Mouse (Mus musculus) midbrain, embryonic 15.5 days (tissue): ENCODE measurements around the gene Pllp. TPM values are rescaled to one million over a fixed set of nuclear protein-coding genes. Genes with fewer than 3 reads are reported as not detected.

Experiments
- ATAC-seq: fragments of 200-750 bp; cut with Nextera tagmentation; replicated peaks from 2 replicates; pipeline ENCODE4 v1.8.0; 2017; ENCODE audit warnings: moderate TSS enrichment
- H3K27ac ChIP-seq: fragments of 300-500 bp; sonication (generic); 2 replicates; pipeline ENCODE4 v1.5.1; 2015; ENCODE audit warnings: mild to moderate bottlenecking, inconsistent platforms
- H3K27me3 ChIP-seq: fragments of 300-500 bp; sonication (generic); replicated peaks from 2 replicates; pipeline ENCODE4 v1.6.1; 2015; ENCODE audit warnings: inconsistent platforms
- H3K36me3 ChIP-seq: fragments of 300-500 bp; sonication (generic); replicated peaks from 2 replicates; pipeline ENCODE4 v1.6.1; 2015; ENCODE audit warnings: inconsistent platforms
- H3K4me1 ChIP-seq: fragments of 300-500 bp; sonication (generic); 2 replicates; pipeline ENCODE4 v1.6.1; 2015; ENCODE audit warnings: inconsistent platforms
- H3K4me2 ChIP-seq: fragments of 300-500 bp; sonication (generic); 2 replicates; pipeline ENCODE4 v1.6.1; 2015; ENCODE audit warnings: inconsistent platforms, mild to moderate bottlenecking, moderate library complexity
- H3K4me3 ChIP-seq: fragments of 300-500 bp; sonication (generic); 2 replicates; pipeline ENCODE4 v1.5.1; 2015; ENCODE audit warnings: mild to moderate bottlenecking, inconsistent platforms
- H3K9ac ChIP-seq: fragments of 300-500 bp; sonication (generic); 2 replicates; pipeline ENCODE4 v1.6.1; 2015; ENCODE audit warnings: mild to moderate bottlenecking, inconsistent platforms
- H3K9me3 ChIP-seq: fragments of 300-500 bp; sonication (generic); 2 replicates; pipeline ENCODE4 v1.6.1; 2016; ENCODE audit warnings: inconsistent platforms
- WGBS: fragments of 180-500 bp; shearing (Covaris S2); methylation state at CpG from one replicate; pipeline ENCODE4 v1.1.7; 2015; ENCODE audit warnings: mixed read lengths; 5-methylcytosine and 5-hydroxymethylcytosine counted together
- polyA plus RNA-seq: library from polyadenylated mRNA; unstranded; fragments of >200 nt; fragmentation: Nextera tagmentation; extraction: Ambion mirVana; gene quantifications from 2 replicates; pipeline ENCODE4 v1.2.1, GENCODE M21; 2015

Gene Pllp
- polyA plus RNA-seq, 1 experiment from 2014 or later: 1.5 TPM

DNA sequence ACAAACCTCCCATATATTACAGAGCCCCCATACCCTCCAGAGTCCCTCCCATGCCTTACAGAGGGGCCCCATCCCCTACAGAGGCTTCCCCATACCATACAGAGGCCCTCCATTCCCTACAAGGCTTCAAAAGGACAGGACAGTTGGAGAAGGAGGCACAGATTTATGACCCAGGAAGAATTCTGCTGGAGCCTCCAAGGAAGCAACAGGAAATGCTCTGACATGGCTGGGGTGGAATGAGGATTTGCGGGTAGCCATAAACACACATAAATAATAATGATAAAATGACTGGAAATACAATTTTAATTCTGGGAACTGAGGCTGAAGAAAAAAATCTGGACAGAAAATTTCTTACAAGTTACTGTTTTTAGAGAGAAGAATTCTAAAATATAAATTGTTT lies 20.8 kb upstream of the Pllp start:
- H3K27ac ChIP-seq: no peak overlapping the region
- H3K4me3 ChIP-seq: no peak overlapping the region
- 96% methylated on average over 1 of the region's 1 CpGs for WGBS
- no peak overlapping the region for H3K4me2 ChIP-seq
- no peaks in the 10 kb centered on the region for H3K9me3 ChIP-seq
- H3K36me3 ChIP-seq: no peaks in the 10 kb centered on the region
- no peak overlapping the region for H3K9ac ChIP-seq
- no peak for ATAC-seq
- H3K27me3 ChIP-seq: no peaks in the 10 kb centered on the region
- no peaks in the 10 kb centered on the region for H3K4me1 ChIP-seq

DNA sequence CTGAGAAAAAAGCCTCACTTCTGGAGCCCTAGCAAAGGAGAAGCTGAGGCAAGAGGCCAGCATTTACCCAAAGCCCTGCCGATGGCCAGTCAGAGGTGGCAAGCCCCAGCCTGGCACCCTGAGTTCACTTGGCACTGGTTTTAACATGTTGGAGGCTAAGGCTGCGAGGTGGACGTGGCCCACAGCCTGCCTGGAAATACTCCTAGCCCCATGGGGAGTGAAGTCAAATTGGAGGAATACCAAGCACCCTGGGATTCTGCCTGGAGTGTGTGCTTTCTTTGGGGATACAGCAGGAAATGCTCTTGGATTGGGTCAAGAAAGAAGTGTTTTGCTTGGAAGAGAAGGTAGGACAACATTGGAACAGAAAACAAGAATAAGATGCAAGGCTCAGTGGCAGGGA lies 19.8 kb upstream of the Pllp start:
- H3K27ac ChIP-seq: no peak overlapping the region
- 87% methylated on average over 3 of the region's 3 CpGs for WGBS
- no peak overlapping the region for H3K4me3 ChIP-seq
- no peaks in the 10 kb centered on the region for H3K36me3 ChIP-seq
- H3K4me2 ChIP-seq: no peak overlapping the region
- no peaks in the 10 kb centered on the region for H3K4me1 ChIP-seq
- no peaks in the 10 kb centered on the region for H3K9me3 ChIP-seq
- ATAC-seq: no peak
- no peak overlapping the region for H3K9ac ChIP-seq
- H3K27me3 ChIP-seq: no peaks in the 10 kb centered on the region

DNA sequence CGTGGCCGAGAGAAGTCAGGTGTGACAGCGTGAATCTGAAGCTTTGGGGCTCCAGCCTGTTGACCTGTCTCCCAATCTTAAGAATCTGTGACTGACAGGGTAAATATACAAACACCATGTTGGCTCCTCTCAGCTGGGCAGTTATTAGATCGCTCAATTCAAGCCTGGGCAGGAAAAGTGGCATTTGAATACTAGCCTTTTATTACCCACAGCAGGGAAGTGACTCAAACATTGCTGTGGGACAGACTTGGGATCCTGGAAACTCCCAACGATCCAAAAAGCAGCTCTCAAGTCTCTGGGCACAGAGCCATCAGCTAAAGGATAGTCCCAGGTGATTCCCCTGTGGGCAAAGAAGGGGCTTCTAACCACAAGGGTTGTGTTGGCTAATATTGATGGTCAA lies 18.5 kb upstream of the Pllp start:
- WGBS: 38% methylated on average over 5 of the region's 5 CpGs
- Histone ChIP-seq H3K9me3 (no peaks in the 10 kb centered on the region), H3K4me3 (no peak overlapping the region), H3K4me2 (no peak overlapping the region), H3K36me3 (no peaks in the 10 kb centered on the region), H3K9ac (no peak overlapping the region), H3K4me1 (no peaks in the 10 kb centered on the region), H3K27me3 (no peaks in the 10 kb centered on the region), H3K27ac (no peak overlapping the region)
- no peak for ATAC-seq

DNA sequence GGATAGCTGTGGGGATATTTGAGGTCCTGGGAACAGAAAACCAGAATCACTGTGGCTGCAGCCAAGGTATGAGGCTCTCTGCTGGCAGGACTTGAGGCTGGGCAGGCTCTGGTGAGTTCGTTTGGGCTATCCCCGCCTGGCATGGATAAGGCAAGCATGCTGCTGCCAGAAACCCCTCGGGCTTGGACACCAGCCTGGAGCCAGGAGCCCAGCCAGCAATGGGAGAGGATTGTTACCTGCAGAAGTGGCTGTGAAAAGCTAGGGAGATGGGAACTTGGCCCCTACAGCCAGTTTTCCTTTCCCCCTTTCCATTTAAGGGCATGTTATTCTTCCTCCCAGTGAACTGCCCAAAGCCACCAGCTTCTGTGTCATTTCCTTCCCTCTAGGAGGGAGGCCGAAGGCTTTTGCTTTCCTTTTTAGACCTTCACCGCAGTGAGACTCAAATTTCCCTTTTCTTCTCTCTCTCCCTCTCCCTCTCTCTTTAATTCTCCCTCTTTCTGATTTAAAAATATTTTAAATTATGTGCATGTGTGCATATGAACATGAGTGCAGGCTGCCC lies 15.2 kb upstream of the Pllp start:
- no peak for ATAC-seq
- no peak overlapping the region for H3K9ac ChIP-seq

DNA sequence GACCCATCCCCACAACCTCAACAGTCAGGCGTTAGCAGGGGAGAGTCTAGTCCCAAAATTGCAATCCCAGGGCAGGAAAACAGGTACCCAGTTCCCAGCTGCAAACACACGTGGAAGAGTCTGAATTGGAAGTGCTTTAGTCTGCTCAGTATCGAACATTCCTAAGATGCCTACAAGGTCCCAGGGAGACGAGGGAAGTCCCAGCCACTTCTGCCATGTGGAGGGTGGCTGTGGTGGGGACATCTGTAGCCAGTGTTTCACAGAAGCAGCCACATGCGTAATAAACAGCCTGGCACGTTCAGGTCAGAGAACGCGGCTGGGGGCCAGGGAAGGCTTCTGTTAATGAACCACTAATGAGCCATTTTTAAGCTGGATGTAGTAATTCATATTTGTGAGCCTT lies 14.3 kb upstream of the Pllp start:
- H3K9me3 ChIP-seq: no peaks in the 10 kb centered on the region
- no peaks in the 10 kb centered on the region for H3K27me3 ChIP-seq
- H3K4me3 ChIP-seq: no peak overlapping the region
- WGBS: 56% methylated on average over 8 of the region's 8 CpGs
- no peaks in the 10 kb centered on the region for H3K36me3 ChIP-seq
- no peak overlapping the region for H3K27ac ChIP-seq
- no peak overlapping the region for H3K9ac ChIP-seq
- H3K4me2 ChIP-seq: no peak overlapping the region
- H3K4me1 ChIP-seq: 0 out of 2 replicates have a peak, but pooled peaks cover 3% of the 10 kb centered on the region
- no peak for ATAC-seq

More for the DNA sequence above, 15.2 kb upstream of the Pllp start:
- no peak overlapping the region for H3K27ac ChIP-seq
- 63% methylated on average over 5 of the region's 5 CpGs for WGBS
- H3K9me3 ChIP-seq: no peaks in the 10 kb centered on the region
- no peak overlapping the region for H3K4me3 ChIP-seq
- H3K4me2 ChIP-seq: no peak overlapping the region
- no peaks in the 10 kb centered on the region for H3K36me3 ChIP-seq
- H3K27me3 ChIP-seq: no peaks in the 10 kb centered on the region
- H3K4me1 ChIP-seq: 0 out of 2 replicates have a peak, but pooled peaks cover 3% of the 10 kb centered on the region

DNA sequence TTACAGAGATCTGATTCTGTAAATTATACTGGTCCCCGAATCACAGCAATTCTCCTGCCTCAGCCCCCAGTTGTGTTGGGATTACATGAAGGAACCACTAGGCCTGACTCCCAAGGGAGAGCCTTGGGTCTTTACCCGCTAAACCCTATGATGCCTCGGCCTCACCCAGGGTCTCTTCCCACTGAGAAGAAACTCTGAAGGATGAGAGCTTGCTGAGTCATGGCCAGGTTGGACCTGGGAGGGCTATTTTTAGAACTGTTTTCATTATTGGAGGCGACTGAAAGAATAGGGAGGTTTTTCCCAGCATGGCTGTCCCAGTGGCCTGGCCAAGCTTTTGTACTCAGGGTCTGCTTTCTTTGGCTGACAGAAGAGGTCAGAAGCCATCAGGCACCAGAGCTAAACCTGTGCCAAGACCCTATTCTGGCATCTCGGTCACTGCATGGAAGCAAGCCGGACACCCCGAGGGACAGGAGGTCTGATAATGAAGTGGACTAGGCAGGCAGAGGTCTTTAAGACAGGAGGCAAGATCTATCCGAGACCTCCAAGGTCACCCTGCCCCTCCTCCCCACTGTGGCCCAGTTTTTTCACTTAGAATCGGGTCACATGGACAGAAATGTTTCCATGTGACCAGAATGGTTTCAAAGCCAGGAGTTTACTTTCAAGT lies 10.8 kb upstream of the Pllp start:
- ATAC-seq: no peak
- Histone ChIP-seq H3K9ac (no peak overlapping the region), H3K36me3 (no peaks in the 10 kb centered on the region), H3K9me3 (no peaks in the 10 kb centered on the region), H3K4me2 (no peak overlapping the region), H3K27me3 (no peaks in the 10 kb centered on the region), H3K4me3 (no peak overlapping the region), H3K27ac (no peak overlapping the region), H3K4me1 (0 out of 2 replicates have a peak, but pooled peaks cover 3% of the 10 kb centered on the region)
- 74% methylated on average over 9 of the region's 9 CpGs for WGBS

DNA sequence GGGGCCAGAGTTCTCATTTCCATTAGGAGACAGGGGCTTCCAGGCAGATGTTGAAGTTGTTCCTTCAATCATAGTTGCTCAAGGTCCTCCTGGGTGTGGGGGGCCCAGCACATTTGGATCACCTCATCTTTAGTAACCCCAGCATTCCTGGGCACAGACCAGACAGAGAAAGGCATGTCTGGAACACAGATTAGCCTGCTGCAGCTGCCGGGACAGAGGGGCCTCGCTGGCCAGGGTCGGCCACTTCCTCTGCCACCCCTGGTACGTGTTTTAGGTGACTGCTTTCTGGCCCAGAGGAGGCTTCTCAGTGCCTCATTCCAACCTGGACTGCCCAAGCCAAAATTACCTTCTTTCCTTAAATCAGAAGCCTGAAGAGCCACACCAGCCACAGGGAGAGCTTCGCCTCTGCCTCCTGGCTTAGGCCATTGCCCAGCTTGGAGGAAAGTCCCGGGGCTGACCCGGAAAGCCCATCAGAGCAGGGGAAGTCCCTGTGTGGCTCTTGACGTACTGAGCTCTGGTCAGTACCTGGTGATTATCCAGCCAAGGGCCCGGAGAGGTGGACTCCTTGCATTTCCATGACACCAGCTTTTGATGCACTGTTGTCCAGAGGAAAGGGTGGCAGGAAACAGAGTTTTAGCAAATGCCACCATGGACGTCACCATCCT lies 9.6 kb upstream of the Pllp start:
- ATAC-seq: no peak
- H3K9ac ChIP-seq: no peak overlapping the region
- H3K4me2 ChIP-seq: no peak overlapping the region
- 83% methylated on average over 10 of the region's 10 CpGs for WGBS
- H3K9me3 ChIP-seq: no peaks in the 10 kb centered on the region
- no peak overlapping the region for H3K27ac ChIP-seq
- H3K27me3 ChIP-seq: no peaks in the 10 kb centered on the region
- 0 out of 2 replicates have a peak, but pooled peaks cover 3% of the 10 kb centered on the region for H3K4me1 ChIP-seq
- no peaks in the 10 kb centered on the region for H3K36me3 ChIP-seq
- no peak overlapping the region for H3K4me3 ChIP-seq

DNA sequence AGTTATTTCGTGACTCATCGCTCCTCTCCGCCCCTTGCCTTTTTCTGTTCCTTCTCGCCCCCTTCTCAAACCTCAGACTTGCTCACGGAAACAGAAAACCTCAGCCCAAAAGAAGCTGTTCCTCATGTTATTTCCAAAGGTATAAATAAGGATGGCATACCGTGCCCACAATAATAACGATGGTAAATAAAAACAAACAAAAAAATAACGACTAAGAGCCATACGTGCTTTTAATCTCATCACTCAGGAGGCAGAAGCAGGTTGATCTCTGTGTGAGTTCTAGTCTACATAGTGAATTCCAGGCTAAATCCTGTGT lies 8.5 kb upstream of the Pllp start:
- WGBS: 16% methylated on average over 9 of the region's 9 CpGs
- peak overlapping the region; percentile 88 for H3K27ac ChIP-seq
- H3K4me3 ChIP-seq: peak overlapping the region; percentile 53
- H3K4me1 ChIP-seq: 0 out of 2 replicates have a peak, but pooled peaks cover 3% of the 10 kb centered on the region
- peak overlapping the region; percentile 59 for H3K9ac ChIP-seq
- H3K9me3 ChIP-seq: no peaks in the 10 kb centered on the region
- H3K27me3 ChIP-seq: no peaks in the 10 kb centered on the region
- H3K36me3 ChIP-seq: no peaks in the 10 kb centered on the region
- peak overlapping the region; percentile 63 for H3K4me2 ChIP-seq
- no peak for ATAC-seq

DNA sequence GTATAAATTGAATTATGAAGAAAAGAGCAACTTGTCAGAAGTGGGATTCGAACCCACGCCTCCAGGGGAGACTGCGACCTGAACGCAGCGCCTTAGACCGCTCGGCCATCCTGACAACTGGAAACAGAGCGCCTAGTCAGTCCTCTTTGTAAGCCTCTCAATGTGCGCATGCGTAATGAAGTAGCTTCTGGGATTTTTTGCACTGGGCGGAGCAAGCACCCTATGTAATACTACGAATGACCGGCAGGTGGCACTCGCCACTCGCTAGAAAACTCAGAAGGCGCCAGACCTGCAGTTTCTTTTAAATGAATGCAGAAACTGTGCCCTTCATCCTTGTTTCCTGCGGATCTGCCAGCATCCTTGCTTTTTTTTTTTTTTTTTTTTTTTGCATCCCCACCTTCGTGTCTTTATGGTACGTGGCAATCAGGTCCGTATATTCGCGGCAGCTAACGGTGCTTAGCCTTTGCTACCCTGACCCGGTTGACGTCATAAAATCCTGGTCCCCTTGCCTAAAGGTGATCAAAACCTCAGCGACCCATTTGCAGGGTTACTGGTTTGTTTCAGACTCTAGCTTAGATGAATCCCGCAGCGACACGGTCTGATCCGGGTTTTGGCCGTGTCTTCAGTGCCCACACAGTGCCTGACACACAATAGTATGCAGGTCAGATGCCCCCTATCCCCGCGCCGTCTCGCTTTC lies 8.0 kb upstream of the Pllp start:
- 0 out of 2 replicates have a peak, but pooled peaks cover 3% of the 10 kb centered on the region for H3K4me1 ChIP-seq
- under 1% methylated on average over 35 of the region's 35 CpGs for WGBS
- H3K27ac ChIP-seq: peak overlapping the region; percentile 88
- H3K36me3 ChIP-seq: no peaks in the 10 kb centered on the region
- H3K9me3 ChIP-seq: no peaks in the 10 kb centered on the region
- H3K4me2 ChIP-seq: peak overlapping the region; percentile 63
- H3K9ac ChIP-seq: peak overlapping the region; percentile 59
- peak overlapping the region; percentile 53 for H3K4me3 ChIP-seq
- no peaks in the 10 kb centered on the region for H3K27me3 ChIP-seq
- ATAC-seq: peak; percentile 94

DNA sequence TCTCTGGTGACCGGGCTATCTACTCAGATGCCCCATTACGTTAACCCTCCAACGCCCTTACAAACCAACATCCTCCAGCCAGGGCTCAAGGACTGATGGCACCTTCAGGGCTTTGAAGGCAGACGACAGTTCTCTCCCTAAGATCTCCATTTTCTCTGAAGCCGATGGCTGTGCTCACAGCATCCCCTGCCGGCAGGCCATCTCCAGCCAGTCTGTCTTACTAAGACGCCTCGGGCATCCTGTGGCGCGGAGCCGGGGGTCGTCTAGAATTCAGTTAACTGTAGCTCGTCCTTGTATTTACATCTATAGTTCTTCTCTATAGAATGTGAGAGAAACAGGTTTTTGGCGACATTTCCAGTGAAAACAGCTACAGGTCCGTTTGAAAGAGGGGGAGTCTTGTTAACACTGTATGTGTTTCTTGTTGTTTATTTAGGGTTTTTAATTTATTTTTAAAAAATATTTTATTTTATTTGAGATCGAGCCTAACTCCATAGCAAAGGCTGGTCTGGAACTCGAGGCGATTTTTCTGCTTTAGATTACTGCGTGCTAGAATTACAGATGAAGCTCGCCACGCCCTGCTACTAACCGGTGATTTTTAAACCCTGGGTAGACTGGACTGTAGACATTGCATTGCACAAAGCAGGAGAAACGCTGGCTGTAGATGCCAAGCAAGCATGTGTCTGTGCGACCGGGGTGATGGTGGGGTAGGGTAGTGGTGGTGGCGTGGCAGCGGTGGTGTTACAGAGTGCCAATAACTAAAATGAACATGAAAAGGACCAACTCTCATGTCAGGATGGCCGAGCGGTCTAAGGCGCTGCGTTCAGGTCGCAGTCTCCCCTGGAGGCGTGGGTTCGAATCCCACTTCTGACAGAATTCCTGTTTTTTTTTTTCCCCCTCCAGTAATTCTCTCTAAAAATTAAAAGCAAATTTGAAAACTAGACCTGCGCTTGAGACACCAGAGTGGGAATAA lies 7.1 kb upstream of the Pllp start:
- Histone ChIP-seq H3K27me3 (0 out of 2 replicates have a peak, but pooled peaks cover under 1% of the 10 kb centered on the region), H3K4me1 (0 out of 2 replicates have a peak, but pooled peaks cover 3% of the 10 kb centered on the region), H3K9ac (peak overlapping the region; percentile 42), H3K9me3 (no peaks in the 10 kb centered on the region), H3K4me2 (peak overlapping the region; percentile 46), H3K36me3 (no peaks in the 10 kb centered on the region), H3K27ac (peak overlapping the region; percentile 82), H3K4me3 (peak overlapping the region; percentile 46)
- ATAC-seq: peak; percentile 89
- under 1% methylated on average over 35 of the region's 35 CpGs for WGBS

DNA sequence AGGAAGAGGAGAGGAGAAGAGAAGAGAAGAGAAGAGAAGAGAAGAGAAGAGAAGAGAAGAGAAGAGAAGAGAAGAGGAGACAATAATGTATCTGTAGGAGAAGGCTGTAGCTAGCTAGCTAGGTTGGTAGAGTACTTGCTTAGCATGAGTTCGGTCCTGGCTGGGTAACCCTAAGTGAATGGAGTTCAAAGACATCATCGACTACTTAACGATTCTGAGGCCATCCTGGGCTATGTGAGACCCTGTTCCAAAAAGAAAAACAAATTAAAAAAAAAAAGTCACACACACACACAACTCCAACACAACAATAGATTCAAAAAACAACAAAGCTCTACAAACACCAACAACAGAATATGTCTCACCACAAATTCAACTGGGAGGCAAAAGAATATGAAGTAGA lies 6.1 kb upstream of the Pllp start:
- 0 out of 2 replicates have a peak, but pooled peaks cover 3% of the 10 kb centered on the region for H3K4me1 ChIP-seq
- peaks cover 7% of the 10 kb centered on the region for H3K27me3 ChIP-seq
- no peak overlapping the region; the same call in 1 of the 2 replicates for H3K4me2 ChIP-seq
- WGBS: 76% methylated on average over 3 of the region's 3 CpGs
- ATAC-seq: no peak
- no peak overlapping the region for H3K9ac ChIP-seq
- no peaks in the 10 kb centered on the region for H3K36me3 ChIP-seq
- no peaks in the 10 kb centered on the region for H3K9me3 ChIP-seq
- 0 out of 2 replicates have a peak overlapping the region, but pooled peaks have one; percentile 82 for H3K27ac ChIP-seq
- no peak overlapping the region for H3K4me3 ChIP-seq
